Mouse (Mus musculus): ENCODE measurements around the gene Zbtb25. TPM values are rescaled to one million over a fixed set of nuclear protein-coding genes. Genes with fewer than 3 reads are reported as not detected.

The Zbtb25 gene
- total and polyA plus RNA-seq, 3 experiments = 5.5 to 12.3 TPM; not detected in 1

GRCm38 (mm10) chr12:76377059-76377458 lies 7.7 kb upstream of the Zbtb25 start:
- Histone ChIP-seq H3K27me3 (ENCODE audit: control insufficient read depth in 1 of 2, insufficient read depth in 2 of 2, low read length in 2 of 2) (no peaks in the 10 kb centered on the region), H3K4me1 (ENCODE audit: control insufficient read depth in 1 of 2, insufficient read depth in 2 of 2, low read length in 2 of 2) (peaks cover 17 to 43% of the 10 kb centered on the region in 2 experiments), H3K9me3 (replicated peaks; ENCODE audit: insufficient read depth, low read length) (no peaks in the 10 kb centered on the region), H3K4me3 (ENCODE audit: control insufficient read depth in 1 of 2, insufficient read depth in 1 of 2, low read depth in 2 of 2, low read length in 2 of 2) (no peak overlapping the region), H3K79me2 (ENCODE audit: control insufficient read depth, insufficient read depth, low read length, poor library complexity) (peaks cover 82% of the 10 kb centered on the region), H3K27ac (ENCODE audit: control insufficient read depth, low read depth, low read length) (no peak overlapping the region), H3K36me3 (ENCODE audit: control insufficient read depth in 1 of 2, insufficient read depth in 2 of 2, low read length in 2 of 2) (peaks cover 6 to 52% of the 10 kb centered on the region in 2 experiments), H3K9ac (ENCODE audit: control insufficient read depth, low read depth, low read length, poor library complexity, severe bottlenecking) (no peak overlapping the region)
- TF ChIP-seq ETS1 (IDR thresholded peaks at IDR 0.05; ENCODE audit: low read depth, low read length) (no peak), HCFC1 (IDR thresholded peaks at IDR 0.05; ENCODE audit: low read depth, low read length) (no peak), CTCF (IDR thresholded peaks at IDR 0.05 in 2 of 3, conservative IDR thresholded peaks at IDR 0.05 in 1 of 3; ENCODE audit: control insufficient read depth in 1 of 3, insufficient read depth in 1 of 3, low read depth in 2 of 3, low read length in 3 of 3, poor library complexity in 1 of 3, severe bottlenecking in 1 of 3) (no peak), ZKSCAN1 (IDR thresholded peaks at IDR 0.05; ENCODE audit: low read depth, low read length) (no peak), MAFK (IDR thresholded peaks at IDR 0.05; ENCODE audit: borderline replicate concordance, low read depth, low read length) (no peak), USF2 (IDR thresholded peaks at IDR 0.05; ENCODE audit: borderline replicate concordance in 1 of 2, insufficient read depth in 1 of 2, low read depth in 1 of 2, low read length in 2 of 2) (no peak), SIN3A (IDR thresholded peaks at IDR 0.05; ENCODE audit: low read length) (no peak), POLR2AphosphoS2 (IDR thresholded peaks at IDR 0.05; ENCODE audit: low read length) (no peak), EP300 (IDR thresholded peaks at IDR 0.05; ENCODE audit: low read depth in 1 of 2, low read length in 2 of 2) (no peak), CHD1 (IDR thresholded peaks at IDR 0.05; ENCODE audit: low read depth, low read length) (no peak), ZMIZ1 (IDR thresholded peaks at IDR 0.05; ENCODE audit: low read depth, low read length) (no peak), NRF1 (IDR thresholded peaks at IDR 0.05; ENCODE audit: insufficient read depth, low read depth, low read length, poor library complexity, severe bottlenecking) (no peak), TAL1 (IDR thresholded peaks at IDR 0.05; ENCODE audit: low read length) (no peak), POLR2A (IDR thresholded peaks at IDR 0.05; ENCODE audit: control insufficient read depth in 1 of 2, insufficient read depth in 1 of 2, low read depth in 1 of 2, low read length in 2 of 2, poor library complexity in 1 of 2) (no peak), CHD2 (IDR thresholded peaks at IDR 0.05; ENCODE audit: low read length) (no peak), JUND (IDR thresholded peaks at IDR 0.05; ENCODE audit: low read depth, low read length) (no peak), KAT2A (conservative IDR thresholded peaks at IDR 0.05; ENCODE audit: low read depth, low read length) (no peak)
- no peak for DNase-seq (ENCODE audit: low read depth, low spot score)

GRCm38 (mm10) chr12:76376649-76377048 lies 7.2 kb upstream of the Zbtb25 start:
- Histone ChIP-seq H3K36me3 (ENCODE audit: control insufficient read depth in 1 of 2, insufficient read depth in 2 of 2, low read length in 2 of 2) (peaks cover 6 to 52% of the 10 kb centered on the region in 2 experiments), H3K9ac (ENCODE audit: control insufficient read depth, low read depth, low read length, poor library complexity, severe bottlenecking) (peak overlapping the region; percentile 26), H3K4me1 (ENCODE audit: control insufficient read depth in 1 of 2, insufficient read depth in 2 of 2, low read length in 2 of 2) (peaks cover 17 to 43% of the 10 kb centered on the region in 2 experiments), H3K9me3 (replicated peaks; ENCODE audit: insufficient read depth, low read length) (no peaks in the 10 kb centered on the region), H3K27ac (ENCODE audit: control insufficient read depth, low read depth, low read length) (peak overlapping the region; percentile 17), H3K4me3 (ENCODE audit: control insufficient read depth in 1 of 2, insufficient read depth in 1 of 2, low read depth in 2 of 2, low read length in 2 of 2) (no peak overlapping the region), H3K79me2 (ENCODE audit: control insufficient read depth, insufficient read depth, low read length, poor library complexity) (peaks cover 82% of the 10 kb centered on the region), H3K27me3 (ENCODE audit: control insufficient read depth in 1 of 2, insufficient read depth in 2 of 2, low read length in 2 of 2) (no peaks in the 10 kb centered on the region)
- TF ChIP-seq EP300 (IDR thresholded peaks at IDR 0.05; ENCODE audit: low read depth in 1 of 2, low read length in 2 of 2) (0 out of 4 replicates have a peak, but pooled peaks of 1 of the 2 experiments have one; percentile 18), ETS1 (IDR thresholded peaks at IDR 0.05; ENCODE audit: low read depth, low read length) (0 out of 2 replicates have a peak, but pooled peaks have one; percentile 16), TBP (IDR thresholded peaks at IDR 0.05; ENCODE audit: low read depth, low read length) (0 out of 2 replicates have a peak, but pooled peaks have one; percentile 20), POLR2A (IDR thresholded peaks at IDR 0.05; ENCODE audit: control insufficient read depth in 1 of 2, insufficient read depth in 1 of 2, low read depth in 1 of 2, low read length in 2 of 2, poor library complexity in 1 of 2) (no peak; a peak in 1 of 4 replicates), MXI1 (IDR thresholded peaks at IDR 0.05; ENCODE audit: low read depth, low read length) (peak; percentile 92), MEF2A (IDR thresholded peaks at IDR 0.05; ENCODE audit: extremely low read depth, insufficient replicate concordance, low read depth, low read length, poor library complexity, severe bottlenecking) (no peak), RAD21 (IDR thresholded peaks at IDR 0.05; ENCODE audit: low read depth, low read length) (peak; percentile 30), MYC (IDR thresholded peaks at IDR 0.05; ENCODE audit: low read depth, low read length) (peak; percentile 98), CTCF (IDR thresholded peaks at IDR 0.05 in 2 of 3, conservative IDR thresholded peaks at IDR 0.05 in 1 of 3; ENCODE audit: control insufficient read depth in 1 of 3, insufficient read depth in 1 of 3, low read depth in 2 of 3, low read length in 3 of 3, poor library complexity in 1 of 3, severe bottlenecking in 1 of 3) (peak; percentile 65 to 79 (median 75)), SIN3A (IDR thresholded peaks at IDR 0.05; ENCODE audit: low read length) (peak; percentile 87), USF2 (IDR thresholded peaks at IDR 0.05; ENCODE audit: borderline replicate concordance in 1 of 2, insufficient read depth in 1 of 2, low read depth in 1 of 2, low read length in 2 of 2) (no peak), MAX (IDR thresholded peaks at IDR 0.05; ENCODE audit: low read length) (peak; percentile 95), HCFC1 (IDR thresholded peaks at IDR 0.05; ENCODE audit: low read depth, low read length) (peak; percentile 19; the same call in 1 of the 2 replicates), SMC3 (IDR thresholded peaks at IDR 0.05; ENCODE audit: low read depth, low read length) (peak; percentile 51)
- DNase-seq (ENCODE audit: low read depth, low spot score) = peak; percentile 83
